Mouse (Mus musculus) thymus, adult 18-20 months (tissue): ENCODE measurements around the gene Tgif1.

Experiments
- DNase-seq, 2 experiments: peaks; one replicate each; pipeline ENCODE4 v3.0.0; 2022; ENCODE audit warnings: mixed read lengths in 2 of 2

Tgif1 gene

GRCm38 (mm10) chr17:70802022-70802421 is 51.3 kb downstream of the Tgif1 start:
- DNase-seq, result no peak

GRCm38 (mm10) chr17:70799266-70799665 is 54.1 kb downstream of the Tgif1 start:
- DNase-seq, result no peak

- DNase-seq, result no peak
Measured at GRCm38 (mm10) chr17:70797773-70798045, 55.6 kb downstream of the Tgif1 start.

GRCm38 (mm10) chr17:70796940-70797772 is 56.2 kb downstream of the Tgif1 start:
- no peak for DNase-seq

GRCm38 (mm10) chr17:70795196-70795595 is 58.1 kb downstream of the Tgif1 start:
- DNase-seq, result no peak

- DNase-seq, result no peak
Measured at GRCm38 (mm10) chr17:70794722-70795121, 58.6 kb downstream of the Tgif1 start.

GRCm38 (mm10) chr17:70794291-70794690 is 59.1 kb downstream of the Tgif1 start:
- DNase-seq, result no peak
